Mouse (Mus musculus): Measurements from ENCODE around the gene Itgb6.

DNA sequence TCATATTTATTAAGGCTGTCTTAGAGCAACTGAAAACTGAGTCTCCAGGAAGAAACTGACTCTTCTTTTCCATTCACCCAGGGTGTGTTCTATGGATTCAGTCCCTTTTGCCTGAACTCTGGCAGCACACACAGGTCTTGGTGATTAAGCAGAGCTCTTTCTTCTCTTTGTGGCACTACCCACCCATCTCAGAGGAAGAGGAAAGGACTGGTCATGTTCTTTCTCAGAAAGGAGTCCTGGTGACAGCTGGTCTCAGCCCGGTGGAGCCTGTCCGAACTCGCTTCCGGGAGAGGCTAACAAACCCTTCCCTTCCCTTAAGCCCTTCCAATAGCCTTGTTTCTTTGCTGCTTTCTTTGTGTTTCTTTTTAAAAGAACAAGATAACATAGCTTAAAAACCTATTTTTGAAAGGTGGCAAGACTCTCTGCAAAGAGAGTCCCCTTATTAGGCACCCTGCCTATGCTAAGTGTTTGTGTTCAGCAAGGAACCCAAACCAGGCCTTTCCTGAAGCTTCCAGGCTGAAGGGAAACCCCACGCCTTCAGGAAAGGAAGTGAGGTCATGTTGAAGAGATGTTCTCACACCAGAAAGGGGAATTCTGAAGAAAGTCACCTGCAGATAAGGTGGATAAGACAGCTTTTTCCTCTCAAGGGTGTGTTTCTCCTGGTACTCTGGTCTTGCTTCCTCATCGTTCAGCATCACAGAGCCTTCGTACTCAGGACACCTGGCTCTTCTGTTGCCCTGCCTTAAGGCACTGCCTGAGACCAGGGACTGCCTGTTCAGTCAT is 11.2 kb downstream of the Itgb6 start:
- TF ChIP-seq CTCF (IDR thresholded peaks at IDR 0.05; ENCODE audit: low read depth) (no peak), EP300 (IDR thresholded peaks at IDR 0.05; ENCODE audit: low read depth) (no peak)

Measured in liver, postnatal 0 days (tissue).